Mouse (Mus musculus) midbrain, postnatal 0 days (tissue): ENCODE data around the gene Tmem50b. TPM values are rescaled to one million over a fixed set of nuclear protein-coding genes. Genes with fewer than 3 reads are reported as not detected.
"Not testable (repeated sequence)": the region's sequence is repeated elsewhere in the genome, so short reads cannot be mapped to it uniquely, and the experiment has no call there.

Experiments
- ATAC-seq: fragments of 200-750 bp; cut with Nextera tagmentation; 2 replicates; pipeline ENCODE4 v1.8.0; 2017; ENCODE audit warnings: moderate number of reproducible peaks, mild to moderate bottlenecking, moderate TSS enrichment, moderate library complexity; ENCODE audit not compliant: low FRiP score
- DNase-seq: peaks from one replicate; pipeline ENCODE4 v3.0.0-alpha.2; 2015; ENCODE audit warnings: low spot score
- H3K27ac ChIP-seq: fragments of 300-500 bp; sonication (generic); 2 replicates; pipeline ENCODE4 v1.5.1; 2014; ENCODE audit warnings: low read depth, mild to moderate bottlenecking, low read length, mixed read lengths
- H3K27me3 ChIP-seq: fragments of 300-500 bp; sonication (generic); 2 replicates; pipeline ENCODE4 v1.6.1; 2014; ENCODE audit warnings: low read length, control low read depth, mixed read lengths; ENCODE audit not compliant: insufficient read depth
- H3K36me3 ChIP-seq: fragments of 300-500 bp; sonication (generic); 2 replicates; pipeline ENCODE4 v1.6.1; 2014; ENCODE audit warnings: low read length, control low read depth, mixed read lengths; ENCODE audit not compliant: insufficient read depth
- H3K4me1 ChIP-seq: fragments of 300-500 bp; sonication (generic); 2 replicates; pipeline ENCODE4 v1.6.1; 2014; ENCODE audit warnings: mild to moderate bottlenecking, control low read depth, antibody characterized with exemption, low read length, mixed read lengths; ENCODE audit not compliant: insufficient read depth
- H3K4me2 ChIP-seq: fragments of 300-500 bp; sonication (generic); 2 replicates; pipeline ENCODE4 v1.6.1; 2014; ENCODE audit warnings: low read depth, mild to moderate bottlenecking, low read length, mixed read lengths; ENCODE audit not compliant: poor library complexity, severe bottlenecking
- H3K4me3 ChIP-seq: fragments of 300-500 bp; sonication (generic); 2 replicates; pipeline ENCODE4 v1.5.1; 2014; ENCODE audit warnings: low read depth, mild to moderate bottlenecking, low read length, moderate library complexity
- H3K9ac ChIP-seq: fragments of 300-500 bp; sonication (generic); replicated peaks from 2 replicates; pipeline ENCODE4 v1.6.1; 2014; ENCODE audit warnings: mild to moderate bottlenecking, low read length, moderate library complexity, mixed read lengths; ENCODE audit not compliant: poor library complexity, severe bottlenecking
- H3K9me3 ChIP-seq: fragments of 300-500 bp; sonication (generic); 2 replicates; pipeline ENCODE4 v1.6.1; 2016; ENCODE audit warnings: low read length, control low read depth
- CTCF ChIP-seq: IDR thresholded peaks from 2 replicates; pipeline ENCODE4 v1.5.1; 2016; ENCODE audit warnings: antibody characterized with exemption, mild to moderate bottlenecking
- WGBS: fragments of 180-500 bp; shearing (Covaris S2); extraction: QIAGEN DNeasy Blood & Tissue Kit; methylation state at CpG from one replicate; pipeline ENCODE4 v1.1.7; 2014; 5-methylcytosine and 5-hydroxymethylcytosine counted together
- polyA plus RNA-seq: library from polyadenylated mRNA; unstranded; fragments of >200 nt; fragmentation: Nextera tagmentation; extraction: Ambion mirVana; gene quantifications from 2 replicates; pipeline ENCODE4 v1.2.1, GENCODE M21; 2015
- total RNA-seq: library from RNA; depleted of rRNA; stranded (reverse); fragments of >200 nt; gene quantifications from 2 replicates; pipeline ENCODE4 v1.2.3, GENCODE M21; 2014; rRNA removed

Gene Tmem50b
- total RNA-seq (78.2 and 83.9 TPM in 2 replicates), polyA plus RNA-seq (103 and 107 TPM in 2 replicates)

DNA sequence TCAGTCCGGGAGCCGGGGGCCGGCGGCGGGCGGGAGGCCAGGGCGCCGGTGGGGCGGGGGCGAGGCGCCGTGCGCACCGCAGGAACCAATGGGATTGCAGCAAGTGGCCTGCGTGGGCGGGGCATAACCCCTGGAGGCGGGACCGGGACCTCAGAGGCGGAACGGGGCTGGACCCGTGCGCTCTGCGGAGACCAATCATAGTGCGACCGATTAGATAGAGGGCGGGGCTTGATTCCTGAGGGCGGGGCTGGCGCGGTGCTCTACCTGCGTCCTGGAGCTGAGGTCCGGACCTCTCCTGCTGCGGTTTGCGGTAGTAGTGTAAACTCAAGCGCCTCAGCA lies at the start of gene Tmem50b:
Gene Tmem50b, minus strand, starts transcription at position 129 of the 339 bp plus-strand sequence.
- TF ChIP-seq CTCF = no peak
- Histone ChIP-seq H3K36me3 (peaks cover 3% of the 10 kb centered on the region; the same call in 1 of the 2 replicates), H3K4me2 (peak within 1 kb of the TSS; percentile 82), H3K9me3 (no peaks in the 10 kb centered on the region), H3K27me3 (no peaks in the 10 kb centered on the region), H3K4me3 (peak within 1 kb of the TSS; percentile 92), H3K27ac (peak within 1 kb of the TSS; percentile 75), H3K9ac (peak within 1 kb of the TSS; percentile 87), H3K4me1 (peaks cover 6% of the 10 kb centered on the region; the same call in 1 of the 2 replicates)
- DNase-seq (peak; percentile 98), ATAC-seq (peak; percentile 98)
- 2% methylated on average over 31 of the region's 34 CpGs for WGBS

DNA sequence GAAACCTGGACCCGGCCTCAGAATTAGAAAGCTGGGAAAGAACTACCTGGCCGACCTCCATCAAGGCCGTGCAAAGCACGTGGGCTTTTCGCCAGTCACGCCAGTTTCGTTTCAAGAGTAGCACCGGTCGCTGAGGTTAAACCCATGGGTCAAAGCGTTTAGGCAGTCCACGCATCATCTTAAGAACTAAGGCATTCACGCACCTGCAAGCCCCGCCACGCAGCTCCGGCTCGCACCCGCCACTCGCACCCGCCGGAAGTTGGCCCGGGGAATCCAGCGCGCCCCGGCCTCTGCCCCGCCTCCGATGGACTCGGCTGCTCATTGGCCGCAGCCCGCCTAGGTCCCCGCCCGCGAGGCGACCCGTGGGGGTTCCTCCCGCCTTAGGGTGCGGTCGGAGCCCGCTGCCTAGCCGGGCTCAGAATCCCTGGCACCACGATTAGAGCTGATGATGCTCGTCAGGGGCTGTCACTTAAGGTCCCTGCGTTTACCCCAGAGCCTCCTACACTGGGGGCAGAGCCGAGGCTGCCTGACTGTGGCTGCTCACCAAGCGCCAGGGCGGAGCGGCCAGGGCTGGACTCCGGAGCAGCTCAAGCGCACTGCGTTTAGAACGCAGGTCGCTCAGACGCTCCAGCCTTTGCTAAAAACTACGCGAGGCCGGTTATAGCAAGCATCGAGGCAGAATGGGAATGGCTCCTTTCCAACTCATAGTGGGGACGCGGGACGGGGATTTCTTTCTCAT lies 49.2 kb upstream of the Tmem50b start, which contains the start of gene Gart:
Gene Gart, minus strand, starts transcription at position 272 of the 739 bp plus-strand sequence.
- H3K36me3 ChIP-seq = peaks cover 11% of the 10 kb centered on the region
- H3K9me3 ChIP-seq = no peaks in the 10 kb centered on the region
- H3K9ac ChIP-seq = peak within 1 kb of the TSS; percentile 91
- no peak for TF ChIP-seq CTCF
- no peaks in the 10 kb centered on the region for H3K27me3 ChIP-seq
- H3K4me3 ChIP-seq = peak within 1 kb of the TSS; percentile 75
- peaks cover 9% of the 10 kb centered on the region; the same call in 1 of the 2 replicates for H3K4me1 ChIP-seq
- DNase-seq (peak; percentile 94), ATAC-seq (peak; percentile 86)
- WGBS = under 1% methylated on average over 59 of the region's 59 CpGs
- peak within 1 kb of the TSS; percentile 94 for H3K4me2 ChIP-seq
- H3K27ac ChIP-seq = peak within 1 kb of the TSS; percentile 99

DNA sequence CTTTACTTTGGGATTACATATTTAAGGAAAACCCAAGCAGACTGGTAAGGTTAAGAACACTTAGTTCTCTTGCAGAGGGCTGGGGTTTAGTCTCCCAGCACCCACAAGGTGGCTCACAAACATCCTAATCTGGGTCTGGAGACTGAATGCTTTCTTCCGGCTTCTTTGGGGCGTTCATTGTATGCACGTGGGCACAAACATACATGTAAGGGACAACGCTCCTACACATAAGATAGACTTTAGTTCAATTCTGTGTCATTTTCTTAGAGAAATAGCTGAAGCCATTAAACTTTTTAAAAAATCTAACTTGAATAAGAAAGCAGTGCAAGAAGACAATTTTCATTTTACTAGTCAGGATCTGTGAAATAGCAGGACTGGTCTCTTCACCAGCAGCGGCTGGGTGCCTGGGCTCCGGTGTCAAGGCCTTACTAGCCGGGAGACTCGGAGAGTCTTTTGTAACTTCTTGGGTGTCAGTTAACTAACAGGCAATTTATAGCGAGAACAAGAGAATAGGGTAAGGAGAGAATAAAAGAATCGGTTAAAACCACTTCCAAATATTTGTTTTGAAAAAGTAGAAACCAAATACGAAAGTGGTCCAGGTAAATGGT lies 48.5 kb upstream of the Tmem50b start:
- peak overlapping the region; percentile 75 for H3K4me3 ChIP-seq
- peak; percentile 35; the same call in 1 of the 2 replicates for TF ChIP-seq CTCF
- DNase-seq (peak; percentile 25), ATAC-seq (no peak)
- no peak overlapping the region for H3K27ac ChIP-seq
- peak overlapping the region; percentile 91 for H3K9ac ChIP-seq
- H3K4me2 ChIP-seq = peak overlapping the region; percentile 94
- WGBS = under 1% methylated on average over 11 of the region's 11 CpGs
- no peaks in the 10 kb centered on the region for H3K9me3 ChIP-seq
- no peaks in the 10 kb centered on the region for H3K27me3 ChIP-seq
- H3K36me3 ChIP-seq = peaks cover 15% of the 10 kb centered on the region
- peaks cover 9% of the 10 kb centered on the region; the same call in 1 of the 2 replicates for H3K4me1 ChIP-seq

DNA sequence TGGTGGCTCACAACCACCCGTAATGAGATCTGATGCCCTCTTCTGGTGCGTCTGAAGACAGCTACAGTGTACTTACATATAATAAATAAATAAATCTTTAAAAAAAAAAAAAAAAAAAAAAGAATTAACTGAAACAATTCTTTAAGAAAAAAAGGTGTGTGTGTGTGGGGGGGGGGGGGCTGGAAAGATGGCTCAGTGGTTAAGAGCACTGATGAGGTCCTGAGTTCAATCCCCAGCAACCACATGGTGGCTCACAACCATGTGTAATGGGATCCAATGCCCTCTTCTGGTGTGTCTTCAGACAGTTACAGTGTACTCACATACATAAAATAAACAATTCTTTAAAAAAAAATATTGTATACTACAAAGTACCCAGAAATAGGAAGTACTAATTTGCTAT lies 47.8 kb upstream of the Tmem50b start:
- peaks cover 18% of the 10 kb centered on the region for H3K36me3 ChIP-seq
- H3K4me2 ChIP-seq, ATAC-seq, H3K27ac ChIP-seq, H3K27me3 ChIP-seq, H3K9ac ChIP-seq, H3K4me1 ChIP-seq, H3K4me3 ChIP-seq, H3K9me3 ChIP-seq, DNase-seq: not testable (repeated sequence)
- TF ChIP-seq CTCF = peak; percentile 6; the same call in 1 of the 2 replicates
- WGBS = no CpG with 5 or more reads among the region's 2 CpGs

DNA sequence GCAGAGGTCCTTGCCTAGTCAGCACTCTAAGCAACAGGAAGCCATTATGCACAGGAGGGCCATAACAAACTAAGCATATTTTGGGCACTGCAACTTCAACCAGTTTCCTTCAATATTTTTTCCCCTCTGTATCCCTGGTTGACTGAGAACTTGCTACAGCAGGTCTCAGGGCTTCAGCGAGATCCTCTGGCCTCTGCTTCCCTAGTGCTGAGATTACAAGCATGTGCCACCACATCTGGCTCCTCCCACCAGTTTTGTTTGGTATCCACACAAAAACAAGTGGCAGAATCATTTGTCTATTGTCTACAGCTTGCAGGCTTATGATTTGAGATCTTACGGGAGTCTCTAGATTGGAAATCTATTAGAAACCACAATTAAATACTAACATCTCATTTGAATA lies 47.3 kb upstream of the Tmem50b start:
- no peak for DNase-seq
- H3K27me3 ChIP-seq = no peaks in the 10 kb centered on the region
- no peaks in the 10 kb centered on the region for H3K9me3 ChIP-seq
- H3K27ac ChIP-seq = no peak overlapping the region
- no peak for TF ChIP-seq CTCF
- H3K36me3 ChIP-seq = peaks cover 20% of the 10 kb centered on the region
- H3K4me3 ChIP-seq = no peak overlapping the region
- H3K9ac ChIP-seq = no peak overlapping the region
- H3K4me1 ChIP-seq = peaks cover 9% of the 10 kb centered on the region; the same call in 1 of the 2 replicates
- ATAC-seq = no peak
- WGBS = 90% methylated on average over 2 of the region's 2 CpGs
- H3K4me2 ChIP-seq = no peak overlapping the region

DNA sequence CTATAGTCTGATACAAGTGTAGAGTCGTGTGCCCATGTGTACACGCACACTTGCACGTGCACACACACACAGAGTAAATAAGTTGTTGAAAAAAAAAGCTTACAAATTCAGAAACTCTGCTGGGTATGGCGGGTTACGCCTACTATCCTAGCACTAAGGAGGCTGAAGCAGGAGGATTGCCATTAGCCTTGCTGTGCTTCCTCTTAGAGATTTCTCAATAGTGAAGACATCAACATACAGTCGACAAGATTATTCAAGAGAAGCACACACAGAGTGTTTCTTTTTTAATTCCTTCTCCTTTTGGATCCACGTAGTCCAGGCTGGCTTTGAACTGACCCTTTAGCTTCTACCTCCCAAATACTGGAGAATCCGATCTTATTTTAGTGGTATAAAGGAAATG lies 42.6 kb upstream of the Tmem50b start:
- Histone ChIP-seq H3K9ac (no peak overlapping the region), H3K36me3 (peaks cover 59% of the 10 kb centered on the region), H3K4me2 (no peak overlapping the region), H3K27me3 (no peaks in the 10 kb centered on the region), H3K4me1 (no peaks in the 10 kb centered on the region), H3K27ac (no peak overlapping the region), H3K4me3 (no peak overlapping the region), H3K9me3 (no peaks in the 10 kb centered on the region)
- DNase-seq (no peak), ATAC-seq (no peak)
- WGBS = 92% methylated on average over 8 of the region's 8 CpGs
- no peak for TF ChIP-seq CTCF
